Comparison of ENCODE assay signal across 20 mouse cellular contexts in genomic region chr5:103719131-103719530, GRCm38 (mm10). TPM values are rescaled to one million over a fixed set of nuclear protein-coding genes. Genes with fewer than 3 reads are reported as not detected.
DNase-seq lines count a peak whose midpoint lies in the region; TF ChIP-seq lines count a peak whose summit lies in the region.
"Had no signal": no experiment of that assay in that cellular context is flagged by ENCODE, and none has a peak within 500 bp of the region (broad histone marks: within the 10 kb centered on the region; RNA-seq: fewer than 3 reads in every experiment).

No protein-coding gene starts in this region.

- H3K27ac ChIP-seq in MEL (ENCODE audit: control insufficient read depth, low read depth, low read length), result no peak overlapping the region
- H3K27ac ChIP-seq in macrophage, result peak overlapping the region; percentile 95
- H3K27ac ChIP-seq: embryonic facial prominence, embryonic 12.5 days; forebrain, embryonic 15.5 days; heart, adult 2 months; heart, embryonic 15.5 days; hindbrain, embryonic 13.5 days; hindbrain, postnatal 0 days had no signal

- H3K27me3 ChIP-seq in MEL (ENCODE audit: control insufficient read depth in 1 of 2, insufficient read depth in 2 of 2, low read length in 2 of 2), result no peaks in the 10 kb centered on the region
- H3K27me3 ChIP-seq in splenic B cell, adult 2 months (ENCODE audit: control insufficient read depth, insufficient read depth, low read length, poor library complexity, severe bottlenecking), result no peaks in the 10 kb centered on the region
- H3K27me3 ChIP-seq: embryonic facial prominence, embryonic 12.5 days; forebrain, embryonic 15.5 days; heart, embryonic 15.5 days; hindbrain, embryonic 13.5 days had no signal

- no peak for TF ChIP-seq RAD21 in MEL (IDR thresholded peaks at IDR 0.05; ENCODE audit: low read depth, low read length)

- TF ChIP-seq POLR2A in MEL (IDR thresholded peaks at IDR 0.05; ENCODE audit: control insufficient read depth in 1 of 2, insufficient read depth in 1 of 2, low read depth in 1 of 2, low read length in 2 of 2, poor library complexity in 1 of 2), result no peak

- H3K4me3 ChIP-seq in MEL (ENCODE audit: control insufficient read depth in 1 of 2, insufficient read depth in 1 of 2, low read depth in 2 of 2, low read length in 2 of 2) (no peak overlapping the region), macrophage (ENCODE audit: inconsistent target) (no peak overlapping the region)
- H3K4me3 ChIP-seq: embryonic facial prominence, embryonic 12.5 days; forebrain, embryonic 15.5 days; heart, adult 2 months; heart, embryonic 15.5 days; hindbrain, embryonic 13.5 days had no signal

- H3K9ac ChIP-seq in MEL (ENCODE audit: control insufficient read depth, low read depth, low read length, poor library complexity, severe bottlenecking), result no peak overlapping the region
- H3K9ac ChIP-seq: embryonic facial prominence, embryonic 12.5 days; forebrain, embryonic 15.5 days; heart, embryonic 15.5 days; hindbrain, embryonic 13.5 days had no signal

- H3K36me3 ChIP-seq in MEL (ENCODE audit: control insufficient read depth in 1 of 2, insufficient read depth in 2 of 2, low read length in 2 of 2), result peaks cover 0 to 14% of the 10 kb centered on the region in 2 experiments; a peak in 2 of 4 replicates
- no peaks in the 10 kb centered on the region; the same call in 1 of the 2 replicates for H3K36me3 ChIP-seq in macrophage (ENCODE audit: inconsistent target)
- 0 out of 2 replicates have a peak, but pooled peaks cover 3% of the 10 kb centered on the region for H3K36me3 ChIP-seq in splenic B cell, adult 2 months (ENCODE audit: control insufficient read depth, insufficient read depth, low read length, poor library complexity, severe bottlenecking)
- H3K36me3 ChIP-seq: embryonic facial prominence, embryonic 12.5 days; forebrain, embryonic 15.5 days; heart, embryonic 15.5 days; hindbrain, embryonic 13.5 days had no signal

- 29% methylated on average over 5 of the region's 6 CpGs for WGBS in macrophage (ENCODE audit: missing documents)

- TF ChIP-seq EP300 in MEL (IDR thresholded peaks at IDR 0.05; ENCODE audit: low read depth in 1 of 2, low read length in 2 of 2), result peak; percentile 72 to 76

- peak; percentile 15 for DNase-seq in testis, postnatal 14 days (ENCODE audit: low spot score)
- DNase-seq in testis, postnatal 10 days (ENCODE audit: low spot score), result no peak
- DNase-seq in MEL (ENCODE audit: low read depth, low spot score), result peak; percentile 69
- peak; percentile 39 for DNase-seq in splenic B cell, adult 2 months (ENCODE audit: low read depth, low spot score)
- DNase-seq in adrenal gland, postnatal 10 days, result no peak
- DNase-seq in embryo, embryonic 9.5 days (ENCODE audit: extremely low spot score), result no peak
- DNase-seq in gastrocnemius, postnatal 10 days, result no peak
- DNase-seq: adrenal gland, adult 8-10 months; cerebellum, adult 18-20 months; cerebellum, adult 9-11 months; cerebellum, postnatal 36 days; embryo, embryonic 11 days; heart, adult 2 months; heart, postnatal 14 days had no signal

- no peaks in the 10 kb centered on the region for H3K9me3 ChIP-seq in MEL (replicated peaks; ENCODE audit: insufficient read depth, low read length)
- H3K9me3 ChIP-seq: embryonic facial prominence, embryonic 12.5 days; forebrain, embryonic 15.5 days; heart, embryonic 15.5 days; hindbrain, embryonic 13.5 days had no signal

- H3K4me1 ChIP-seq in MEL (ENCODE audit: control insufficient read depth in 1 of 2, insufficient read depth in 2 of 2, low read length in 2 of 2), result peaks cover 3 to 8% of the 10 kb centered on the region in 2 experiments; a peak in 3 of 4 replicates
- H3K4me1 ChIP-seq: embryonic facial prominence, embryonic 12.5 days; forebrain, embryonic 15.5 days; heart, embryonic 15.5 days; hindbrain, embryonic 13.5 days had no signal

- no peaks in the 10 kb centered on the region for H3K79me2 ChIP-seq in MEL (ENCODE audit: control insufficient read depth, insufficient read depth, low read length, poor library complexity)
- peaks cover 97% of the 10 kb centered on the region for H3K79me2 ChIP-seq in macrophage (ENCODE audit: inconsistent target)

- TF ChIP-seq CTCF in MEL (IDR thresholded peaks at IDR 0.05 in 2 of 3, conservative IDR thresholded peaks at IDR 0.05 in 1 of 3; ENCODE audit: control insufficient read depth in 1 of 3, insufficient read depth in 1 of 3, low read depth in 2 of 3, low read length in 3 of 3, poor library complexity in 1 of 3, severe bottlenecking in 1 of 3), result no peak

TF ChIP-seq in MEL, 35 proteins besides CTCF, POLR2A, EP300 and RAD21:
- TF ChIP-seq MAFK (IDR thresholded peaks at IDR 0.05; ENCODE audit: borderline replicate concordance, low read depth, low read length), result 0 out of 2 replicates have a peak, but pooled peaks have one; percentile 14
- peak; percentile 95 for TF ChIP-seq RCOR1 (IDR thresholded peaks at IDR 0.05; ENCODE audit: low read depth, low read length)
- TF ChIP-seq TCF12 (IDR thresholded peaks at IDR 0.05; ENCODE audit: low read depth, low read length), result peak; percentile 37; the same call in 1 of the 2 replicates
- peak; percentile 90 for TF ChIP-seq GATA1 (IDR thresholded peaks at IDR 0.05; ENCODE audit: low read depth, low read length)
- TF ChIP-seq ZNF384 (IDR thresholded peaks at IDR 0.05; ENCODE audit: low read depth, low read length), result no peak
- TF ChIP-seq KAT2A (conservative IDR thresholded peaks at IDR 0.05; ENCODE audit: low read depth, low read length), result no peak
- peak; percentile 27; the same call in 1 of the 2 replicates for TF ChIP-seq ETS1 (IDR thresholded peaks at IDR 0.05; ENCODE audit: low read depth, low read length)
- TF ChIP-seq TAL1 (IDR thresholded peaks at IDR 0.05; ENCODE audit: low read length), result peak; percentile 42
- TF ChIP-seq E2F4 (IDR thresholded peaks at IDR 0.05; ENCODE audit: borderline replicate concordance, low read depth, low read length), result no peak
- no peak for TF ChIP-seq ZC3H11A (IDR thresholded peaks at IDR 0.05; ENCODE audit: low read depth, low read length)

RNA-seq across cellular contexts. Expression of gene Aff1, which starts 27.0 kb away (rescaled TPM):
- total RNA-seq in MEL (2012; rRNA removed), result 5.4 and 7.8 TPM in 2 replicates
- polyA plus RNA-seq in MEL (2012; ENCODE audit: insufficient read depth in 1 of 2, insufficient read length in 2 of 2, low read depth in 1 of 2, low replicate concordance in 2 of 2, missing spikeins in 1 of 2) (10 to 100 TPM in 1 of 2 experiments, not detected in 1; 13.4 TPM), macrophage (2018) (46.6 to 51.5 TPM (median 46.7 TPM) in 3 replicates)
- total RNA-seq in macrophage (2018; cell fraction: chromatin; rRNA removed), result 100 to 1,000 TPM; 203 to 938 (median 276) TPM
- total RNA-seq in macrophage (2018; cell fraction: cytosol; rRNA removed), result 100 to 1,000 TPM in 8 of 26 experiments, 10 to 100 TPM in 18; 80.4 to 132 (median 93.2) TPM
- total RNA-seq in macrophage (2018; cell fraction: nucleus; rRNA removed), result 100 to 1,000 TPM; 134 to 711 (median 191) TPM
- 10 to 100 TPM; 31.6 to 32.4 TPM for total RNA-seq in adrenal gland, postnatal 10 days (2021)
- total RNA-seq in gastrocnemius, postnatal 10 days (2021), result 10 to 100 TPM; 30.0 to 31.5 TPM

Comparison
In these comparisons a context has a peak if more than half of its experiments do, and no peak if none do; other contexts are left out.
1. DNase-seq: peak in testis, postnatal 14 days (single experiment), MEL (single experiment) and splenic B cell, adult 2 months (single experiment); none in testis, postnatal 10 days (single experiment), adrenal gland, postnatal 10 days (single experiment), embryo, embryonic 9.5 days (single experiment) and gastrocnemius, postnatal 10 days (single experiment).